Mouse (Mus musculus): ENCODE data around the gene Cflar. TPM values are rescaled to one million over a fixed set of nuclear protein-coding genes. Genes with fewer than 3 reads are reported as not detected.

Cflar gene
- polyA plus RNA-seq, 1 experiment from 2014 or later: 73.1 TPM

DNA sequence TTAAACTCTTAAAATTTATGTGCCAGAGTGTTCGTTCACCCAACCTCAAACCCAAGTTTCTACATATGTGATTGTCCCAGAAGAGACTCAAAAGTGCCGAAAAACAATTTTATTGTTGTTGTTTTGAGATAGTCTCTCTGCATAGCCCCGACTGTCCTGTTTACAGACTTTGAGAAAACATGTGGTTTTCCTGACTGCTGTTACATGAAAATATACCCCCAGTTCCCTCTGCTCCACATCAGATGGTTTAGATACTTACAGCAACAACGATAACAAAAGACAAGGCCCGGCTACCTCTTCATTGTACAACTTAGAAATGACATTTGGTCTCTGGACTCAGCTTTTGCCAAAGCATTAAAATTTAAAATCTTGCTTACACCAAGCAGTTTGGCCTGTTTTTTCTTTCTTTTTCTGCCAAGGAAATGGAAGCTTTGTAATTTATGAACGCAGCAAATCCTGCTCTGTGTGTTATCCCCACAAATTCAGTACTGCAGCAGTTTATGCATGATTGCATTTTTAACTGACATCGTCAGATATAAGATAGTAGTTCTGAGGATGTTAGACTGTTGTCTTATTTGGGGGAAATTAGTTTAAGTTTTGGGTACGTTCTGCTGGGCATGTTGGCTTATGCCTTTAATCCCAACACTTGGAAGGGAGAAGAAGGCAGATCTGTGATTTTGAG is 6.4 kb downstream of the Cflar start:
- no peaks in the 10 kb centered on the region for H3K27me3 ChIP-seq
- ATAC-seq (no peak), DNase-seq (ENCODE audit: low read depth, low spot score) (no peak)
- in situ Hi-C loops (cut with MboI; ENCODE audit: low pct_unique_long_range_greater_than_20kb): no loop called here
- ChIA-PET CTCF (interaction anchor here (1.5 kb wide), 1 partner anchor 23 kb away, joined by 3 read pairs; no protein-coding TSS in a partner anchor), POLR2A (interaction anchor here (1.0 kb wide), 1 partner anchor 23 kb away, joined by 3 read pairs; no protein-coding TSS in a partner anchor)
- no peak for TF ChIP-seq CTCF (IDR thresholded peaks at IDR 0.05)

DNA sequence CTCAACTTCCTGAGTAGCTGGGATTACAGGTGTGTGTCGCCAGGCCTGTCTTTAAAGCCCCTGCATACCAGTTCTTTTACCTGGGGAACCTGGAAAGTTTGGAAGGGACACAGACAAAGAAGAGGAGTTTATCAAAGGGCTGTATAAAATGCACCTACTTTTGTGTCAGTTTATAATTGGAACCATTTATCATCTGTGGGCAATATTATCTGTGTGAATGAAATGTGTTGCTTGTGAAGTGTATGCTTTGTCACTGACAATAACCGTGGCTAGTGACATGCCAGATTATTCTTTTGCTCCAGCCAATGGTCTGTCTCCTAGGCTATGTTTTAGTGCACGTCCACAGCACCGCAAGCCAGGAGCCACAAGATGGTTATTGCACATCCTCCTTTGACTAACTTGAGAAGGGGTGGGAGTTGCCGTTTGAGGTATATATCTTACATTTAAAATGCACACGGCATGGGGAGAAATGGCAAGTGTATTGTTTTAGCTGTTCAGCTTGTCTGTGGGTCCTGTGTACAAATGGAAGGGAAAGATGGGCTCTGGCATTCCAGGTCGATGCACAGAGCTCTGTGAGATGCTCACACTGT is 8.1 kb downstream of the Cflar start:
- TF ChIP-seq CTCF (IDR thresholded peaks at IDR 0.05): no peak
- in situ Hi-C loops (cut with MboI; ENCODE audit: low pct_unique_long_range_greater_than_20kb): no loop called here
- ChIA-PET POLR2A (no interaction called here), CTCF (no interaction called here)
- no peaks in the 10 kb centered on the region for H3K27me3 ChIP-seq
- DNase-seq (ENCODE audit: low read depth, low spot score) (no peak), ATAC-seq (no peak)

DNA sequence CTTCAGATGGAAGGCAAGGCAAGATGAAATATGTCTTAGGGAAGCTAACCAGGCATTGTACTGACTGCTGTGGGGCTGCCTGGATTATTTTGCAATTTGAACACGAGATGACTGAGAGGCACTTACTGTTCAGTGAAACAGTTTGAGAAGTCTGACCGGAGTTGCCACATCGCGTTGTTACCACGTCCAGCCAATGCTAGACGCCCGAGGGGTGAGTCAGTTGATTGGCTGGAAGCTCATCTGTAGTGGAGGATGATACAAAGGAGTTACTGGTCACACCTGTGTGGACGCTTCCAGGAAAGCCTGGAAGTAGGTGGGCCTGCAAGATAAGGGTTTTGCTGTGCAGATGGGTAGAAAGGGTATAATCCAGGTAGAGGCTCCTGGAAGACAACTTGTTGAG is 8.8 kb downstream of the Cflar start:
- in situ Hi-C loops (cut with MboI; ENCODE audit: low pct_unique_long_range_greater_than_20kb): no loop called here
- CTCF ChIA-PET: interaction anchor here (1.4 kb wide), 1 partner anchor 22 kb away, joined by 4 read pairs; no protein-coding TSS in a partner anchor
- no peak for ATAC-seq
- TF ChIP-seq CTCF (IDR thresholded peaks at IDR 0.05): no peak
- H3K27me3 ChIP-seq: no peaks in the 10 kb centered on the region
- no peak for DNase-seq (ENCODE audit: low read depth, low spot score)
- POLR2A ChIA-PET: no interaction called here

DNA sequence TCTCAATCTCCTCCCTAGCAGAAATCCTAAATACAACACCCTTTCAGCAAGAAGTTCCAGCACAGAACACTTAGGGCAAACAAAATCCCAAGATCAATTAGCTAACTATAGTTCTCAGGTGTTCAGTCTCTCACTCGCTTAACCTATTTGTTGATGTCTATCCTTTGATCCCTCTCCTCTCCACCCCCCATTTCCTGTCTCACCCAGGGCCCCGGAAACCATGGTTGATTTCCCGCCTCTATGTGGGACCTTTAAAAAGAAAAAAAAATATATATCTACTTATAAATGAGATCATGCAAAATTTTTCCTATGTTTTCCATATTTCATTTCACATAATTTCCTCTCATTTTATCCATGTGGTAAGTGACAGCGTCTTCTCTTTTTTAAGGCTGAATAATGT is 9.7 kb downstream of the Cflar start:
- ChIA-PET CTCF (interaction anchor here (1.1 to 1.4 kb wide), 2 partner anchors 22 to 26 kb away, joined by 3 to 4 read pairs; no protein-coding TSS in a partner anchor), POLR2A (interaction anchor here (0.9 kb wide), 1 partner anchor 19 kb away, joined by 3 read pairs; no protein-coding TSS in a partner anchor)
- no peak for TF ChIP-seq CTCF (IDR thresholded peaks at IDR 0.05)
- in situ Hi-C loops (cut with MboI; ENCODE audit: low pct_unique_long_range_greater_than_20kb): no loop called here
- no peaks in the 10 kb centered on the region for H3K27me3 ChIP-seq
- ATAC-seq (no peak), DNase-seq (ENCODE audit: low read depth, low spot score) (no peak)

DNA sequence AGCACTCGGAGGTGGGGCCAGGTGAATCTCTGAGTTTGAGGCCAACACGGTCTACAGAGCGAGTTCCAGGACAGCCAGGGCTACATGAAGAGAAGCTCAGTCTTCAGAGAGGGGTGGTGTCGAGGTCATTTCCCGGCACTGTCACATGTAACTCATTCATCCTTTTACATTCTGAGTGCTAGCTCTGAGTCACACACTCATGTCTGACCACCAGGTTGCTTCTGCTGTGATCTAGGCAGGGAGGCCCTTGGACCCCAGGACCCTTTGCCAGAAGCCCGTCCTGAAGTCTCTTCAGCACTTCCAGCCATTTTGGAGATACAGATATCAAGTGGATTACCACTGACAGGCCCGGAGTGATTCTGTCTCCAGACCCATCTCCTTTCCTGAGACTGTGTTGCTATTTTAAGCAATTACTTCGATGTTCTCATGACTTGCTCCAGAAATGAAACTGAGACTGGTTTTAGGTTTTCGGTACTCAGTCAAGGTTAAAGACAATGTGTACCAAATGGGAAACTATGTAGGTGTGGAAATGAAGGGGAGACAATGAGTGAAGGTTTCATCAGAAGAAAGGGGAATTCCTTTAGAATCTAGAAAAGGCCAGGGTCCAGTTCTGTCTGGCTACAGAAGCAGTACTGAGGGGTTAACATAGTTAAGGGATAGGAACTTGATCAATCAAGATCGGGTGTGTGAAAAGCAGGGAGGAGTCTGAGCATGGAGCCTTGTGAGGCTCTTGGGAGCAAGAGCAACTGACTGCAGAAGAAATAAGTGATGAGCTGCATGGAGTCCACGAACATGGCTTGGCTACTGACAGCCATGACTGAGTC is 11.0 kb downstream of the Cflar start:
- no peak for ATAC-seq

DNA sequence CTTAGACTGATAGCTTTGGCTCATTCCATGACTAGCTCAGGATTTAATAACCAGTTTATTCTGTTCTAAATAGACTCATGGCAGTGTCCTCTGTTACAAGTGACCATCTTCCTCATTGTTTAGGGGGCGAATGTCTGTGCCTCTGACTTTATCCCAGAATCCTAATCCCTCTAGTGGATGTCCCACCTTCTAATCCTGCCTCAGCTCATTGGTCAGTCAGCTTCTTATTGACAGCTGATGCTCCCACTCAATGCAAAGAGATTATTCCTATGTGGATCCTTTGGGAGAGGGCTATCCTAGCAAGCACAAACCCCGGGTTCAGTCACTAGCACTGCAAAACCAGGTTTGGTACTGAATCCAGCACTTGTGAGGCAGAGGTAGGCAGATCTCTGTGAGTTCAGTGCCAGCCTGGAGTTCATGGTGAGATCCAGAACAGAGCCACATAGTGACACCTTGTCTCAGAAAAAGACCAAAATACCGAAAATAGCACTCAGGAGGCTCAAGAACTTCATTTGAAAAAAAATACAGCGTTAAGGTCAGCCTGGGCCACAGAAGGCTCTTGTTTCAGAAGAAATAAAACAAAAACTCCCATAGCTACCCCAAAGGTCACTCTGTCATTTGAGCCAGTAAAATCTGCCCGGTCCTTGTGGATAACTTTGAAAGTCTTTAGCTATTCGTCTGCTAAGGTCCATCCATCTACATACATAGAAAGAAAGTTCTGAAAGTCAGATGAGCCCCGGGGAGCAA is 11.9 kb downstream of the Cflar start:
- no peak for TF ChIP-seq CTCF (IDR thresholded peaks at IDR 0.05)
- CTCF ChIA-PET: interaction anchor here (1.0 to 1.3 kb wide), 3 partner anchors 13 to 41 kb away, joined by 3 read pairs; no protein-coding TSS in a partner anchor
- ATAC-seq (no peak), DNase-seq (ENCODE audit: low read depth, low spot score) (no peak)
- in situ Hi-C loops (cut with MboI; ENCODE audit: low pct_unique_long_range_greater_than_20kb): no loop called here
- H3K27me3 ChIP-seq: no peaks in the 10 kb centered on the region
- POLR2A ChIA-PET: interaction anchor here (1.2 kb wide), 1 partner anchor 8 kb away, joined by 4 read pairs; no protein-coding TSS in a partner anchor

More for the DNA sequence above, 11.0 kb downstream of the Cflar start:
- ChIA-PET CTCF (interaction anchor here (1.0 to 1.2 kb wide), 2 partner anchors 25 to 42 kb away, joined by 3 read pairs; no protein-coding TSS in a partner anchor), POLR2A (interaction anchor here (1.1 kb wide), 1 partner anchor 20 kb away, joined by 3 read pairs; no protein-coding TSS in a partner anchor)
- in situ Hi-C loops (cut with MboI; ENCODE audit: low pct_unique_long_range_greater_than_20kb): no loop called here
- no peaks in the 10 kb centered on the region for H3K27me3 ChIP-seq
- TF ChIP-seq CTCF (IDR thresholded peaks at IDR 0.05): no peak
- DNase-seq (ENCODE audit: low read depth, low spot score): no peak

DNA sequence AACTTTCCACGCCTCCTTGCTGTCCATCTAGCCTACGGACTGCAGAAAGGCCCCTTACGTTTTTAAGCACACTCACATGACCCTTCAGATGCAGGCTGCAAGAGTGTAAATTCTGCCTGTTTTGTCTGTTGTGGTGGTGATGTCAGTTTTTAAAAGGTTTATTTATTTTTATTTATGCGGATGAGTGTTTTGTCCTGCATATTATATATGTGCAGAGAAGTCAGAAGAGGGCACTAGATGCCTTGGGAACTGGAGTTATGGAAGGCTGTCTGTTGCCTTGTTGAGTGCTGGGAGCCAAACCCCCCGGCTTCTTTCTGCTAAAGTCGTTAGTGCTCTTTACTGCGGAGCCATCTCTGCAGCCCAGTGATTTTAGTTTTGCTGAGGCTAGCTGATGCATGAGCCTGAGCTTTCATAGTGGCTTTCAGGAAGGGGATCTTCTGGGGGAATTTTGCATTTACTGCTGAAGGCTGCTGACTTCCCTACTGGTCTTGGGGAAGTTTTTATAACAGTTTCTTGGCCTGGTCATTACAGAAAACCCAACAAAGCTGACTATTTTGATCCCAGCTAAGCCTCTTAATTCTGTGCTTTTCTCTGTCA is 12.6 kb downstream of the Cflar start:
- ChIA-PET CTCF (interaction anchor here (1.3 to 1.5 kb wide), 2 partner anchors 12 to 18 kb away, joined by 3 read pairs; no protein-coding TSS in a partner anchor), POLR2A (interaction anchor here (0.6 to 1.2 kb wide), 2 partner anchors 8 to 1083 kb away, joined by 3 to 4 read pairs; no protein-coding TSS in a partner anchor)
- no peak for TF ChIP-seq CTCF (IDR thresholded peaks at IDR 0.05)
- no peaks in the 10 kb centered on the region for H3K27me3 ChIP-seq
- in situ Hi-C loops (cut with MboI; ENCODE audit: low pct_unique_long_range_greater_than_20kb): no loop called here
- ATAC-seq (no peak), DNase-seq (ENCODE audit: low read depth, low spot score) (no peak)

DNA sequence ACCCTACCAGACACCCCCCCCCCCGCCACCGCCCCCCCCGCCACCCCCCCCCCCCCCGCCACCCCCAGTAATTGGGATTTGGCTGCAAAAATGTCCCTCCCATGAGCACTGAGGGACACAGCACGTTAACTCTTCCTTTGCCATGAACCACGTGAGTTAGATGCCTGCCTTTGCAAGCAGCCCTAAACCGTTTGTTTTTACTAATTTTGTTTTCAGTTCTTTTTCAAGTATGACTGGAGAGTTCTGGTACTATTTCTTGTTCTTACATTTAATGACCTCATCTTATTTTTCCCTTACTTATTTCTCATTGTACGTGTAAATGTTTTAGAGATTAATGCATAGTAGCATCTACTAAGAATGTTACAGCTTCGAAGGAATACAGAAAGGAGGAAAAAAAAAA is 13.2 kb downstream of the Cflar start:
- no peak for TF ChIP-seq CTCF (IDR thresholded peaks at IDR 0.05)
- H3K27me3 ChIP-seq: no peaks in the 10 kb centered on the region
- in situ Hi-C loops (cut with MboI; ENCODE audit: low pct_unique_long_range_greater_than_20kb): no loop called here
- DNase-seq (ENCODE audit: low read depth, low spot score) (no peak), ATAC-seq (no peak)
- ChIA-PET POLR2A (interaction anchor here (0.6 to 1.2 kb wide), 3 partner anchors 9 to 1083 kb away, joined by 3 to 4 read pairs (median 3); no protein-coding TSS in a partner anchor), CTCF (interaction anchor here (1.3 to 1.5 kb wide), 2 partner anchors 12 to 18 kb away, joined by 3 read pairs; no protein-coding TSS in a partner anchor)

DNA sequence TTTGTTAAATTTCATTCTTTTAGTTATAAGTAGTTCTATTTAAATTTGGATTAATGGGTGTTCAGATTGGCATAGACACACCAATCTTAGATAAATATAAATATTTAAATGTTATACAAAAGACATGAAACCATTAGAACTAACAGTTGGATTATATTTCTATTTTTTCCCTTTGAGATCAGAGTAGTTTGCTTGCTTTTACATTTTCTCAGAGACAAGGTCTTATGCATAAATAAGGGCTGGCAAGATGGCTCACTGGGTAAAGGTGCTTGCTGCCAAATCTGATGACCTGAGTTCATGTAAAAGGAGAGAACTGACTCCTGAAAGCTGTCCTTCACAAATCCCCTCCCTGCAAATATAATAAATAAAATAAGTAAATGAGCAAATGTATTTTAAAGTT is 13.8 kb downstream of the Cflar start:
- DNase-seq (ENCODE audit: low read depth, low spot score) (no peak), ATAC-seq (no peak)
- no peaks in the 10 kb centered on the region for H3K27me3 ChIP-seq
- CTCF ChIA-PET: interaction anchor here (1.5 kb wide), 1 partner anchor 17 kb away, joined by 3 read pairs; no protein-coding TSS in a partner anchor
- POLR2A ChIA-PET: interaction anchor here (0.6 to 0.7 kb wide), 2 partner anchors 11 to 656 kb away, joined by 3 to 4 read pairs; no protein-coding TSS in a partner anchor
- in situ Hi-C loops (cut with MboI; ENCODE audit: low pct_unique_long_range_greater_than_20kb): no loop called here
- no peak for TF ChIP-seq CTCF (IDR thresholded peaks at IDR 0.05)

Data from Patski (cell line).